ENCODE assay signal across 8 mouse cellular contexts in genomic region chr12:110840348-110841198, GRCm38 (mm10). TPM values are rescaled to one million over a fixed set of nuclear protein-coding genes. Genes with fewer than 3 reads are reported as not detected.
DNase-seq lines count a peak whose midpoint lies in the region; ATAC-seq lines count a peak whose summit lies in the region.

Mok (minus strand) TSS chr12:110840939.

- peak within 1 kb of the TSS; percentile 69 for H3K4me2 ChIP-seq in hindbrain, embryonic 12.5 days (replicated peaks)

- peak; percentile 92 for DNase-seq in MN1 (ENCODE audit: low spot score)
- DNase-seq in cerebellum, adult 9-10 months = peak; percentile 95
- peak; percentile 93 to 99 for DNase-seq in frontal cortex, adult 2 months (ENCODE audit: extremely low spot score in 1 of 2, low spot score in 1 of 2)
- DNase-seq in layer of hippocampus, postnatal 14 days (ENCODE audit: low spot score in 2 of 2) = peak; percentile 98
- peak; percentile 97 for DNase-seq in lung, postnatal 14 days
- DNase-seq in retina, adult 2 months (ENCODE audit: low read depth, low spot score) = peak; percentile 90
- peak; percentile 95 to 96 for DNase-seq in thymus, postnatal 36 days

- H3K27ac ChIP-seq in hindbrain, embryonic 12.5 days = peak within 1 kb of the TSS; percentile 70; the same call in 1 of the 2 replicates

- peak within 1 kb of the TSS; percentile 71 for H3K9ac ChIP-seq in hindbrain, embryonic 12.5 days

- ATAC-seq in hindbrain, embryonic 12.5 days (ENCODE audit: low FRiP score) = peak; percentile 84

- WGBS in hindbrain, embryonic 12.5 days = under 1% methylated on average over 71 of the region's 71 CpGs

- peaks cover 12% of the 10 kb centered on the region for H3K27me3 ChIP-seq in hindbrain, embryonic 12.5 days

- no peaks in the 10 kb centered on the region for H3K36me3 ChIP-seq in hindbrain, embryonic 12.5 days

- no peaks in the 10 kb centered on the region for H3K9me3 ChIP-seq in hindbrain, embryonic 12.5 days (replicated peaks)

- H3K4me3 ChIP-seq in hindbrain, embryonic 12.5 days = peak within 1 kb of the TSS; percentile 74

- peaks cover 17% of the 10 kb centered on the region for H3K4me1 ChIP-seq in hindbrain, embryonic 12.5 days

RNA-seq across cellular contexts. Expression of gene Mok, which starts in this region (rescaled TPM):
- polyA plus RNA-seq in frontal cortex, adult 2 months (2012; rRNA removed) = 14.0 and 14.2 TPM in 2 replicates
- polyA plus RNA-seq in hindbrain, embryonic 12.5 days (2016; fragmentation: Nextera tagmentation; extraction: Ambion mirVana) = 12.6 and 13.5 TPM in 2 replicates
- total RNA-seq in layer of hippocampus, postnatal 14 days (2021) = 1 to 10 TPM; 7.3 to 9.8 TPM

Comparison
In these comparisons a context has a peak if more than half of its experiments do, and no peak if none do; other contexts are left out.
1. Peak in every context shown above with its lines: DNase-seq, ATAC-seq, H3K4me3 ChIP-seq and H3K27ac ChIP-seq.